Mouse (Mus musculus): ENCODE results near the gene Zscan2. TPM values are rescaled to one million over a fixed set of nuclear protein-coding genes. Genes with fewer than 3 reads are reported as not detected.

Zscan2 gene
- polyA plus RNA-seq, 1 experiment from 2014 or later: 1.1 TPM

DNA sequence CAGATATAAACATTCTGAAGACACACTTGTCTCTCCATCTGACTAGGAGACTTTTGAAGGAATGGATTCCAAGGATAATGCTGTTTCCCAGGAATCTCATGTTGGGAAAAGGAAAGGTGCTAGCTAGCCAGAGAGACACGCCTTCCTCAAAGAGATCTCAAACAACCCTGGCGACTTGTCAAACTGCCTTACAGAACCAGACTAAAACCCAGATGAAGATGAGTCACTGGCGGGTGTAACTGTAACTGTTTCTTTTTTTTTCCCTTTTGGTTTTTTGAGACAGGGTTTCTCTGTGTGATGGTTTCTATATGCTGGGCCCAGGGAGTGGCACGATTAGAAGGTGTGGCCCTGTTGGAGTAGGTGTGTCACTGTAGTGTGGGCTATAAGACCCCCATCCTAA is 19.8 kb upstream of the Zscan2 start:
- 60% methylated on average over 4 of the region's 4 CpGs for WGBS

GRCm38 (mm10) chr7:80842132-80842531 is 18.6 kb upstream of the Zscan2 start:
- Histone ChIP-seq H3K4me2 (replicated peaks; ENCODE audit: low read depth, low read length) (no peak overlapping the region), H3K4me3 (ENCODE audit: low read depth, low read length) (no peak overlapping the region), H3K27me3 (replicated peaks; ENCODE audit: insufficient read depth, low read length) (no peaks in the 10 kb centered on the region), H3K9ac (replicated peaks; ENCODE audit: low read depth) (no peak overlapping the region), H3K36me3 (ENCODE audit: insufficient read depth, low read length) (no peaks in the 10 kb centered on the region), H3K9me3 (ENCODE audit: low read length) (no peaks in the 10 kb centered on the region), H3K4me1 (ENCODE audit: insufficient read depth, low read depth, low read length) (0 out of 2 replicates have a peak, but pooled peaks cover 3% of the 10 kb centered on the region), H3K27ac (ENCODE audit: low read length) (no peak overlapping the region)
- no peak for ATAC-seq
- 61% methylated on average over 5 of the region's 5 CpGs for WGBS
- TF ChIP-seq EP300 (IDR thresholded peaks at IDR 0.05) (no peak), CTCF (IDR thresholded peaks at IDR 0.05) (no peak)
- DNase-seq (ENCODE audit: low spot score): no peak

More for the DNA sequence above, 19.8 kb upstream of the Zscan2 start:
- no peak for ATAC-seq
- Histone ChIP-seq H3K4me2 (replicated peaks; ENCODE audit: low read depth, low read length) (no peak overlapping the region), H3K27ac (ENCODE audit: low read length) (no peak overlapping the region), H3K9me3 (ENCODE audit: low read length) (no peaks in the 10 kb centered on the region), H3K9ac (replicated peaks; ENCODE audit: low read depth) (no peak overlapping the region), H3K4me3 (ENCODE audit: low read depth, low read length) (no peak overlapping the region), H3K4me1 (ENCODE audit: insufficient read depth, low read depth, low read length) (0 out of 2 replicates have a peak, but pooled peaks cover 3% of the 10 kb centered on the region), H3K36me3 (ENCODE audit: insufficient read depth, low read length) (no peaks in the 10 kb centered on the region), H3K27me3 (replicated peaks; ENCODE audit: insufficient read depth, low read length) (no peaks in the 10 kb centered on the region)
- no peak for DNase-seq (ENCODE audit: low spot score)
- TF ChIP-seq EP300 (IDR thresholded peaks at IDR 0.05) (no peak), CTCF (IDR thresholded peaks at IDR 0.05) (no peak)

GRCm38 (mm10) chr7:80843176-80843575 is 17.5 kb upstream of the Zscan2 start:
- H3K4me1 ChIP-seq (ENCODE audit: insufficient read depth, low read depth, low read length): 0 out of 2 replicates have a peak, but pooled peaks cover 3% of the 10 kb centered on the region
- ATAC-seq (no peak), DNase-seq (ENCODE audit: low spot score) (no peak)
- 75% methylated on average over 1 of the region's 1 CpGs for WGBS
- no peak overlapping the region for H3K4me2 ChIP-seq (replicated peaks; ENCODE audit: low read depth, low read length)
- no peak for TF ChIP-seq CTCF (IDR thresholded peaks at IDR 0.05)
- no peak for TF ChIP-seq EP300 (IDR thresholded peaks at IDR 0.05)
- no peaks in the 10 kb centered on the region for H3K9me3 ChIP-seq (ENCODE audit: low read length)
- no peak overlapping the region for H3K4me3 ChIP-seq (ENCODE audit: low read depth, low read length)
- H3K9ac ChIP-seq (replicated peaks; ENCODE audit: low read depth): no peak overlapping the region
- H3K27ac ChIP-seq (ENCODE audit: low read length): no peak overlapping the region
- H3K27me3 ChIP-seq (replicated peaks; ENCODE audit: insufficient read depth, low read length): no peaks in the 10 kb centered on the region
- no peaks in the 10 kb centered on the region for H3K36me3 ChIP-seq (ENCODE audit: insufficient read depth, low read length)

DNA sequence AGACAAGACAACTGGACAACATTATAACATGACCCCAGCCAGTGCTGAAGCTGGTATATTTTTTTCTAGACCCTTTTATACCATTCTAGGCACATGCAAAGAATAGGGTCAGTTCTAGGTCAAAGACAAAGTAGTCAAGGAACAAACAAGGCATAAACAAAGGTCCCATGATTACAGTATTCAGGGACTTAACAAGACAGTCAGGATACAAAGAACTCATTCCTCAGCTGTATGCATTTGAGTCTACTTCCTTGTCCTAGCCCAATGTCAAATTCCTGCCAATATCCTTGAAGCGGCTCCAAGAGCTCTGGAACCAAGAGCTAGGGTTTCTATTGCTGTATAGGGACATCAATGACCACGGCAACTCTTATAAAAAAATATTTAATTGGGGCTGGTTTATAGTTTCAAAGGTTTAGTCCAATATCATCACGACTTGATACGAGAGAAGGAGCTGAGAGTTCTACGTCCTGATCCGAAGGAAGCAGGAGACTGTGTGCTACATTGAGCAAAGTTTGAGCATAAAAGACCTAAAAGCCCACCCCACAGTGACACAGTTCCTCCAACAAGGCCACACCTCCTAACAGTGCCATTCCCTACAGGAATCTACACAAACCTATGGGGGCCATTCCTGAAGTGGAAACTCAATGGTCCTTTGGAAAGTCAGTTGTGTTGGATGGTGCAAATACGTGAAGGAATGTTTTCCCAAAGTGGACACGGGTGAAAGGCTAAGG is 16.6 kb upstream of the Zscan2 start:
- H3K4me1 ChIP-seq (ENCODE audit: insufficient read depth, low read depth, low read length): 0 out of 2 replicates have a peak, but pooled peaks cover 3% of the 10 kb centered on the region
- H3K36me3 ChIP-seq (ENCODE audit: insufficient read depth, low read length): no peaks in the 10 kb centered on the region
- no peak for DNase-seq (ENCODE audit: low spot score)
- no peak overlapping the region for H3K27ac ChIP-seq (ENCODE audit: low read length)
- TF ChIP-seq EP300 (IDR thresholded peaks at IDR 0.05): no peak
- TF ChIP-seq CTCF (IDR thresholded peaks at IDR 0.05): no peak
- H3K4me2 ChIP-seq (replicated peaks; ENCODE audit: low read depth, low read length): no peak overlapping the region
- H3K27me3 ChIP-seq (replicated peaks; ENCODE audit: insufficient read depth, low read length): no peaks in the 10 kb centered on the region
- WGBS: 88% methylated on average over 8 of the region's 8 CpGs
- H3K4me3 ChIP-seq (ENCODE audit: low read depth, low read length): no peak overlapping the region
- H3K9ac ChIP-seq (replicated peaks; ENCODE audit: low read depth): no peak overlapping the region
- H3K9me3 ChIP-seq (ENCODE audit: low read length): no peaks in the 10 kb centered on the region
- ATAC-seq: no peak

- no peaks in the 10 kb centered on the region for H3K36me3 ChIP-seq (ENCODE audit: insufficient read depth, low read length)
- H3K4me3 ChIP-seq (ENCODE audit: low read depth, low read length): no peak overlapping the region
- ATAC-seq (no peak), DNase-seq (ENCODE audit: low spot score) (no peak)
- no peaks in the 10 kb centered on the region for H3K27me3 ChIP-seq (replicated peaks; ENCODE audit: insufficient read depth, low read length)
- H3K9me3 ChIP-seq (ENCODE audit: low read length): no peaks in the 10 kb centered on the region
- no peak overlapping the region for H3K27ac ChIP-seq (ENCODE audit: low read length)
- WGBS: 88% methylated on average over 12 of the region's 12 CpGs
- H3K4me2 ChIP-seq (replicated peaks; ENCODE audit: low read depth, low read length): no peak overlapping the region
- H3K4me1 ChIP-seq (ENCODE audit: insufficient read depth, low read depth, low read length): 0 out of 2 replicates have a peak, but pooled peaks cover 3% of the 10 kb centered on the region
- TF ChIP-seq EP300 (IDR thresholded peaks at IDR 0.05) (no peak), CTCF (IDR thresholded peaks at IDR 0.05) (no peak)
- H3K9ac ChIP-seq (replicated peaks; ENCODE audit: low read depth): no peak overlapping the region
Observed at GRCm38 (mm10) chr7:80844691-80845090, 16.0 kb upstream of the Zscan2 start.

DNA sequence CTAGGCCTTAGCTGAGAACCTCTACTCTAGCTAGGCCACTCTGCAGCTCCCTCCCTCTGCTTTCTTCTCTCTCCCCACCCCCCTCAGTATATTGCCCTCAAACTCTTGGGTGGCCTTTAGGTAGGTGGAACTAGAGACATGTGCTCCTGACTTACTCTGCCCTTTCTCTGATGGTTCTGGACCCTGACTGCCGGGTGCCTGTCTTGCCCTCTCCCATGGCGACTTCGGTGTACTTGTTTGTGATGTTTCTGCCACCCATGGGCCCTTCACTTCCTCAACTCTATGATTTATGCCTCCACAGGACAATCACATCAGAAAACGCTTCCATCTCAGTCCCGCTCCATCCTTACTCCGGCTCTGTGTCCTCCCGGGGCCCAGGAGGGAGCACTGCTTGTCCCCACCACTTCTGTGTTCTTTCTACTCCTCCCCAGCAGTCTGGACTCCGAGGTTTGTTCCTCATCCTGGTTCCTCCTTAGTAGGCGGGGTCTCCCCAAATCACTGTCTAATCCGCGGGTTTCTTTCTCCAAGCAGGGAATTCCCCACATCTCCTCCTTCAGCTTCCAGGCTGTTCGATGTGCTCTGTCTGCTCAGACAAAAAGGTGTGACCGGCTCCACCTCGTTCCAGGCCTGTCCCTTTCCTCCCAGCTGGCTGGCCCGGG is 15.0 kb upstream of the Zscan2 start:
- no peak overlapping the region for H3K27ac ChIP-seq (ENCODE audit: low read length)
- WGBS: 49% methylated on average over 15 of the region's 15 CpGs
- no peak overlapping the region for H3K4me2 ChIP-seq (replicated peaks; ENCODE audit: low read depth, low read length)
- H3K4me1 ChIP-seq (ENCODE audit: insufficient read depth, low read depth, low read length): 0 out of 2 replicates have a peak, but pooled peaks cover 2% of the 10 kb centered on the region
- no peaks in the 10 kb centered on the region for H3K9me3 ChIP-seq (ENCODE audit: low read length)
- TF ChIP-seq EP300 (IDR thresholded peaks at IDR 0.05) (no peak), CTCF (IDR thresholded peaks at IDR 0.05) (no peak)
- no peaks in the 10 kb centered on the region for H3K27me3 ChIP-seq (replicated peaks; ENCODE audit: insufficient read depth, low read length)
- no peak overlapping the region for H3K4me3 ChIP-seq (ENCODE audit: low read depth, low read length)
- DNase-seq (ENCODE audit: low spot score) (peak; percentile 40), ATAC-seq (no peak)
- no peaks in the 10 kb centered on the region for H3K36me3 ChIP-seq (ENCODE audit: insufficient read depth, low read length)
- no peak overlapping the region for H3K9ac ChIP-seq (replicated peaks; ENCODE audit: low read depth)

Data from lung, postnatal 0 days (tissue).